Mouse (Mus musculus) naive thymus-derived CD4-positive, alpha-beta T cell, adult 2 months (primary cell): ENCODE results near the gene Calhm2.

Source experiments
- DNase-seq: peaks from one replicate; pipeline ENCODE4 v3.0.0-alpha.2; 2011; ENCODE audit warnings: low read depth

Gene Calhm2

GRCm38 (mm10) chr19:47067924-47068611, 70.0 kb downstream of the Calhm2 start:
- peak; percentile 90 for DNase-seq

DNA sequence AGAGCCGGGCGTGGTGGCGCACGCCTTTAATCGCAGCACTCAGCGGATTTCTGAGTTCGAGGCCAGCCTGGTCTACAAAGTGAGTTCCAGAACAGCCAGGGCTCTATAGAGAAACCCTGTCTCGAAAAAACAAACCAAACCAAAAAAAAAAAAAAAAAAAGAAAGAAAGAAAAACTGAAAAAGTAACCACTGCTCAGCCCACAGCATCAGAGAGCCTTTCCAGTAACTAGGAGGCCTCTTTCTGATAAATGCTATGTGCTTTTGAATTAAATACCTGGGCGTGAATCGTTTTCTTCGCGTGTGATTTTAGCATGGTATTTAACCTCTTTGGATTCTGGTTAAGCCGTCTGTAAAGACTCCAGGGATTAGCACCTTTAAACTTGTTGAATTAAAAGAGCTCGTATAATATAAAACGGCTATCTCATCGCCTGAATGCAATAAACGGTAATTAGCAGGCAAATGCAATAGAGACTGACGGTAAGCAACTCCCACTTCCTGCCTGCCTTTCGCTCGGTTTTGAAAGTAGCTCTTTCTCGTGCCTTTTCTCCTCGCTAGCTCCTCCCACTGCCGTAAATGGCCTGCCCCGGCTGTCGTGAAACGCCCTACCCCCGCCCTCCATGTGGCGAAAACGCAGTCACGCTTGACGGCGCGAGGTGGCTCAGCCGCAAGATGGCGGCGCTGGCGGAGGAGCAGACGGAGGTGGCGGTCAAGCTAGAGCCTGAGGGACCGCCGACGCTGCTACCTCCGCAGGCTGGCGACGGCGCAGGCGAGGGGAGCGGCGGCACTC, 70.8 kb downstream of the Calhm2 start, which contains the start of gene Taf5:
Gene Taf5, plus strand, starts transcription at position 651 of the 787 bp plus-strand sequence.
- peak; percentile 98 for DNase-seq

- no peak for DNase-seq
Observed at GRCm38 (mm10) chr19:47065860-47066259, 72.2 kb downstream of the Calhm2 start.

- DNase-seq, result no peak
Observed at GRCm38 (mm10) chr19:47057684-47058083, 80.4 kb downstream of the Calhm2 start.
